Mouse (Mus musculus) testis, postnatal 14 days (tissue): ENCODE results near the gene Slc9a2.
"Not testable (repeated sequence)": the region's sequence is repeated elsewhere in the genome, so short reads cannot be mapped to it uniquely, and the experiment has no call there.

ENCODE experiments used
- DNase-seq: peaks from one replicate; pipeline ENCODE4 v3.0.0; 2021; ENCODE audit warnings: low spot score

Gene Slc9a2

GRCm38 (mm10) chr1:40714950-40715349 lies 34.6 kb downstream of the Slc9a2 start:
- DNase-seq, result no peak

GRCm38 (mm10) chr1:40726051-40726450 lies 45.7 kb downstream of the Slc9a2 start:
- no peak for DNase-seq

GRCm38 (mm10) chr1:40727404-40727803 lies 47.0 kb downstream of the Slc9a2 start:
- DNase-seq, result no peak

GRCm38 (mm10) chr1:40728636-40729035 lies 48.3 kb downstream of the Slc9a2 start:
- no peak for DNase-seq

GRCm38 (mm10) chr1:40737671-40738070 lies 57.3 kb downstream of the Slc9a2 start:
- DNase-seq, result no peak

- not testable (repeated sequence) for DNase-seq
Measured at GRCm38 (mm10) chr1:40738246-40738645, 57.9 kb downstream of the Slc9a2 start.

- DNase-seq, result no peak
Measured at GRCm38 (mm10) chr1:40740739-40741138, 60.4 kb downstream of the Slc9a2 start.

- no peak for DNase-seq
Measured at GRCm38 (mm10) chr1:40746089-40746488, 65.7 kb downstream of the Slc9a2 start.

GRCm38 (mm10) chr1:40759751-40760445 lies 79.5 kb downstream of the Slc9a2 start:
- no peak for DNase-seq

GRCm38 (mm10) chr1:40764042-40764441 lies 83.7 kb downstream of the Slc9a2 start:
- no peak for DNase-seq

- no peak for DNase-seq
Measured at GRCm38 (mm10) chr1:40764701-40765275, 84.4 kb downstream of the Slc9a2 start.

- DNase-seq, result no peak
Measured at GRCm38 (mm10) chr1:40765521-40765920, 85.1 kb downstream of the Slc9a2 start.

- no peak for DNase-seq
Measured at GRCm38 (mm10) chr1:40767588-40767987, 87.2 kb downstream of the Slc9a2 start.

- DNase-seq, result no peak
Measured at GRCm38 (mm10) chr1:40768606-40769005, 88.2 kb downstream of the Slc9a2 start.

GRCm38 (mm10) chr1:40769331-40769894 lies 89.0 kb downstream of the Slc9a2 start:
- DNase-seq, result no peak

GRCm38 (mm10) chr1:40771196-40771970 lies 91.0 kb downstream of the Slc9a2 start:
- DNase-seq, result no peak

GRCm38 (mm10) chr1:40773234-40773633 lies 92.9 kb downstream of the Slc9a2 start:
- no peak for DNase-seq

GRCm38 (mm10) chr1:40774040-40774439 lies 93.7 kb downstream of the Slc9a2 start:
- DNase-seq, result no peak

GRCm38 (mm10) chr1:40776102-40776501 lies 95.7 kb downstream of the Slc9a2 start:
- no peak for DNase-seq

GRCm38 (mm10) chr1:40776763-40777162 lies 96.4 kb downstream of the Slc9a2 start:
- DNase-seq, result no peak

- DNase-seq, result no peak
Measured at GRCm38 (mm10) chr1:40783450-40783849, 103.1 kb downstream of the Slc9a2 start.

GRCm38 (mm10) chr1:40784306-40784705 lies 103.9 kb downstream of the Slc9a2 start:
- no peak for DNase-seq
